In the genomic region with DNA sequence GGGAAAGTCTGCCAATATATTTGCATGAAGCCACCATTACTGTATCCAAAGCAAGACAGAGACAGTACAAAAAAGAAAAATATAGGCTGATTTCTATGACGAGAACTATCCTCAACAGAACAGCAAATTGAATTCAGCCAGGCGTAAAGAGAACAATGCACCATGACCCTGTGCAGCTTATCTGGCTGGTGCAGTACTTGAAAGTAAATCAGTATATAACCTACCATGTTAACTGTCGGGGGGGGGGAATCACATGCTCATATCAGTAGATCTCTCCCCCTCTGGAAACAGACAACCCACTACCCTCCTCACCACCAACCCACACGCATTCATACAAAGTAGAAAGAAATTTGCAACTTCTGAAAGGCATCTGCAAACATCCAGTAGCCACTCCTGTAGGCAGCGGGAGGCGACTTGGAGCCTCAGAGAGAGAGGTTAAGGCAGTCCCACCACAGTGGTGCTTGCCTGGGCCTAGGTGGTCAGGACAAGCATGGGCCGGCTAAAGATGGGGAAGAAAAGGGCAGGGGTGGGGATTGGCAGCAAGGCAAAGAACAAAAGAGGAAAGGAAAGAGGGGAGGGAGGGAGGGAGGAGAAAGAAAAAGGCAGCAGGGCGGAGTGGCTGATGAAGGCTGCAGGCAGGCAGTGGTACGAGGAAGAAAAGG, we compare ENCODE assay signal across 18 mouse cellular contexts. TPM values are rescaled to one million over a fixed set of nuclear protein-coding genes. Genes with fewer than 3 reads are reported as not detected.
DNase-seq lines count a peak whose midpoint lies in the region; ATAC-seq and TF ChIP-seq lines count a peak whose summit lies in the region.
"Had no signal": no experiment of that assay in that cellular context is flagged by ENCODE, and none has a peak within 500 bp of the region (broad histone marks: within the 10 kb centered on the region; RNA-seq: fewer than 3 reads in every experiment).

No protein-coding gene starts in this region.

- H3K36me3 ChIP-seq in MEL (ENCODE audit: control insufficient read depth in 1 of 2, insufficient read depth in 2 of 2, low read length in 2 of 2) = peaks cover 0 to 18% of the 10 kb centered on the region in 2 experiments
- peaks cover 26% of the 10 kb centered on the region for H3K36me3 ChIP-seq in forebrain, embryonic 13.5 days (ENCODE audit: poor library complexity, severe bottlenecking)
- peaks cover 13% of the 10 kb centered on the region for H3K36me3 ChIP-seq in hindbrain, embryonic 15.5 days
- peaks cover 5% of the 10 kb centered on the region; the same call in 1 of the 2 replicates for H3K36me3 ChIP-seq in midbrain, embryonic 16.5 days (ENCODE audit: control insufficient read depth, insufficient read depth, low read length)

- H3K4me2 ChIP-seq in forebrain, embryonic 13.5 days = no peak overlapping the region
- H3K4me2 ChIP-seq in hindbrain, embryonic 15.5 days = no peak overlapping the region
- H3K4me2 ChIP-seq in midbrain, embryonic 16.5 days (ENCODE audit: low read length) = no peak overlapping the region
- H3K4me2 ChIP-seq: embryonic facial prominence, embryonic 12.5 days; heart, embryonic 12.5 days; liver, embryonic 13.5 days had no signal

- TF ChIP-seq RAD21 in MEL (IDR thresholded peaks at IDR 0.05; ENCODE audit: low read depth, low read length) = no peak

- DNase-seq in MEL (ENCODE audit: low read depth, low spot score) = peak; percentile 75
- no peak for DNase-seq in gastrocnemius, postnatal 10 days
- DNase-seq in adrenal gland, adult 2 months = no peak
- no peak for DNase-seq in gastrocnemius, adult 18-20 months (ENCODE audit: low spot score)
- DNase-seq: cerebellum, postnatal 25 days; gastrocnemius, postnatal 36 days; heart, postnatal 36 days; kidney, adult 11 months; liver, embryonic 13.5 days; thymus, adult 2 months had no signal

- TF ChIP-seq EP300 in MEL (IDR thresholded peaks at IDR 0.05; ENCODE audit: low read depth in 1 of 2, low read length in 2 of 2) = peak; percentile 82 to 88

- no peaks in the 10 kb centered on the region for H3K79me2 ChIP-seq in MEL (ENCODE audit: control insufficient read depth, insufficient read depth, low read length, poor library complexity)

- peak overlapping the region; percentile 31; the same call in 1 of the 2 replicates for H3K27ac ChIP-seq in MEL (ENCODE audit: control insufficient read depth, low read depth, low read length)
- no peak overlapping the region for H3K27ac ChIP-seq in forebrain, embryonic 13.5 days
- peak overlapping the region; percentile 65 for H3K27ac ChIP-seq in hindbrain, embryonic 15.5 days (replicated peaks)
- peak overlapping the region; percentile 60; the same call in 1 of the 2 replicates for H3K27ac ChIP-seq in midbrain, embryonic 16.5 days (ENCODE audit: low read length)
- H3K27ac ChIP-seq: embryonic facial prominence, embryonic 12.5 days; liver, embryonic 13.5 days had no signal

- no peak overlapping the region for H3K9ac ChIP-seq in MEL (ENCODE audit: control insufficient read depth, low read depth, low read length, poor library complexity, severe bottlenecking)
- no peak overlapping the region for H3K9ac ChIP-seq in forebrain, embryonic 13.5 days
- H3K9ac ChIP-seq in hindbrain, embryonic 15.5 days = no peak overlapping the region
- H3K9ac ChIP-seq in midbrain, embryonic 16.5 days (ENCODE audit: low read depth, low read length) = no peak overlapping the region
- H3K9ac ChIP-seq: embryonic facial prominence, embryonic 12.5 days; heart, embryonic 12.5 days; liver, embryonic 13.5 days had no signal

- 25% methylated on average over 9 of the region's 9 CpGs for WGBS in forebrain, embryonic 13.5 days
- WGBS in hindbrain, embryonic 15.5 days = 26% methylated on average over 9 of the region's 9 CpGs
- WGBS in midbrain, embryonic 16.5 days = 25% methylated on average over 9 of the region's 9 CpGs

- ATAC-seq in forebrain, embryonic 13.5 days = 0 out of 2 replicates have a peak, but pooled peaks have one; percentile 43
- no peak for ATAC-seq in hindbrain, embryonic 15.5 days (ENCODE audit: low FRiP score, low read depth)
- ATAC-seq in midbrain, embryonic 16.5 days = peak; percentile 64; the same call in 1 of the 2 replicates

- no peaks in the 10 kb centered on the region for H3K27me3 ChIP-seq in MEL (ENCODE audit: control insufficient read depth in 1 of 2, insufficient read depth in 2 of 2, low read length in 2 of 2)
- no peaks in the 10 kb centered on the region for H3K27me3 ChIP-seq in forebrain, embryonic 13.5 days
- no peaks in the 10 kb centered on the region for H3K27me3 ChIP-seq in hindbrain, embryonic 15.5 days
- no peaks in the 10 kb centered on the region for H3K27me3 ChIP-seq in midbrain, embryonic 16.5 days (ENCODE audit: control insufficient read depth, insufficient read depth, low read depth, low read length)
- H3K27me3 ChIP-seq: embryonic facial prominence, embryonic 12.5 days; heart, embryonic 12.5 days; liver, embryonic 13.5 days had no signal

- no peak for TF ChIP-seq POLR2A in MEL (IDR thresholded peaks at IDR 0.05; ENCODE audit: control insufficient read depth in 1 of 2, insufficient read depth in 1 of 2, low read depth in 1 of 2, low read length in 2 of 2, poor library complexity in 1 of 2)

- TF ChIP-seq CTCF in MEL (IDR thresholded peaks at IDR 0.05 in 2 of 3, conservative IDR thresholded peaks at IDR 0.05 in 1 of 3; ENCODE audit: control insufficient read depth in 1 of 3, insufficient read depth in 1 of 3, low read depth in 2 of 3, low read length in 3 of 3, poor library complexity in 1 of 3, severe bottlenecking in 1 of 3) = no peak

- no peaks in the 10 kb centered on the region for H3K9me3 ChIP-seq in MEL (replicated peaks; ENCODE audit: insufficient read depth, low read length)
- 0 out of 2 replicates have a peak, but pooled peaks cover under 1% of the 10 kb centered on the region for H3K9me3 ChIP-seq in forebrain, embryonic 13.5 days (replicated peaks)
- no peaks in the 10 kb centered on the region for H3K9me3 ChIP-seq in hindbrain, embryonic 15.5 days
- no peaks in the 10 kb centered on the region for H3K9me3 ChIP-seq in midbrain, embryonic 16.5 days (replicated peaks; ENCODE audit: control insufficient read depth, low read length, poor library complexity, severe bottlenecking)
- H3K9me3 ChIP-seq: embryonic facial prominence, embryonic 12.5 days; heart, embryonic 12.5 days; limb, embryonic 10.5 days; liver, embryonic 13.5 days had no signal

- H3K4me1 ChIP-seq in MEL (ENCODE audit: control insufficient read depth in 1 of 2, insufficient read depth in 2 of 2, low read length in 2 of 2) = peaks cover 13 to 15% of the 10 kb centered on the region in 2 experiments
- H3K4me1 ChIP-seq in forebrain, embryonic 13.5 days = peaks cover 21% of the 10 kb centered on the region
- peaks cover 26% of the 10 kb centered on the region for H3K4me1 ChIP-seq in hindbrain, embryonic 15.5 days (replicated peaks)
- peaks cover 23% of the 10 kb centered on the region for H3K4me1 ChIP-seq in midbrain, embryonic 16.5 days (ENCODE audit: control insufficient read depth, insufficient read depth, low read length)
- H3K4me1 ChIP-seq: heart, embryonic 12.5 days; liver, embryonic 13.5 days had no signal

- H3K4me3 ChIP-seq in MEL (ENCODE audit: control insufficient read depth in 1 of 2, insufficient read depth in 1 of 2, low read depth in 2 of 2, low read length in 2 of 2) = no peak overlapping the region
- H3K4me3 ChIP-seq in forebrain, embryonic 13.5 days = no peak overlapping the region
- no peak overlapping the region for H3K4me3 ChIP-seq in hindbrain, embryonic 15.5 days
- no peak overlapping the region for H3K4me3 ChIP-seq in midbrain, embryonic 16.5 days (ENCODE audit: low read depth, low read length)
- H3K4me3 ChIP-seq: embryonic facial prominence, embryonic 12.5 days; heart, embryonic 12.5 days; limb, embryonic 10.5 days; liver, embryonic 13.5 days had no signal

TF ChIP-seq in MEL, 35 proteins besides CTCF, POLR2A, EP300 and RAD21 (continues in another document):
- TF ChIP-seq ZC3H11A (IDR thresholded peaks at IDR 0.05; ENCODE audit: low read depth, low read length) (no peak), MAFK (IDR thresholded peaks at IDR 0.05; ENCODE audit: borderline replicate concordance, low read depth, low read length) (no peak), ETS1 (IDR thresholded peaks at IDR 0.05; ENCODE audit: low read depth, low read length) (peak; percentile 71; the same call in 1 of the 2 replicates), SMC3 (IDR thresholded peaks at IDR 0.05; ENCODE audit: low read depth, low read length) (no peak), MYC (IDR thresholded peaks at IDR 0.05; ENCODE audit: low read depth, low read length) (0 out of 2 replicates have a peak, but pooled peaks have one; percentile 36), CHD1 (IDR thresholded peaks at IDR 0.05; ENCODE audit: low read depth, low read length) (no peak), MAZ (IDR thresholded peaks at IDR 0.05; ENCODE audit: low read depth, low read length) (peak; percentile 62), ELF1 (IDR thresholded peaks at IDR 0.05; ENCODE audit: low read depth, low read length) (no peak), E2F4 (IDR thresholded peaks at IDR 0.05; ENCODE audit: borderline replicate concordance, low read depth, low read length) (no peak), CHD2 (IDR thresholded peaks at IDR 0.05; ENCODE audit: low read length) (no peak; the same call in 1 of the 2 replicates), GABPA (IDR thresholded peaks at IDR 0.05; ENCODE audit: low read depth, low read length) (no peak), MEF2A (IDR thresholded peaks at IDR 0.05; ENCODE audit: extremely low read depth, insufficient replicate concordance, low read depth, low read length, poor library complexity, severe bottlenecking) (no peak), SIN3A (IDR thresholded peaks at IDR 0.05; ENCODE audit: low read length) (peak; percentile 42; the same call in 1 of the 2 replicates), UBTF (IDR thresholded peaks at IDR 0.05; ENCODE audit: borderline replicate concordance, insufficient read depth, low read depth, low read length) (no peak), ZNF384 (IDR thresholded peaks at IDR 0.05; ENCODE audit: low read depth, low read length) (no peak), ZKSCAN1 (IDR thresholded peaks at IDR 0.05; ENCODE audit: low read depth, low read length) (no peak), USF2 (IDR thresholded peaks at IDR 0.05; ENCODE audit: borderline replicate concordance in 1 of 2, insufficient read depth in 1 of 2, low read depth in 1 of 2, low read length in 2 of 2) (no peak)

RNA-seq across cellular contexts. Expression of a gene that starts 33.5 kb away (rescaled TPM):
- total RNA-seq in MEL (2012; rRNA removed) = not detected in 2 replicates
- not detected for polyA plus RNA-seq in MEL (2012; ENCODE audit: insufficient read depth in 1 of 2, insufficient read length in 2 of 2, low read depth in 1 of 2, low replicate concordance in 2 of 2, missing spikeins in 1 of 2)
- 0.33 TPM in 1 of 2 replicates, not detected in the other for polyA plus RNA-seq in forebrain, embryonic 13.5 days (2015; fragmentation: Nextera tagmentation; extraction: Ambion mirVana)
- polyA plus RNA-seq in hindbrain, embryonic 15.5 days (2015; fragmentation: Nextera tagmentation; extraction: Ambion mirVana) = 0.38 and 0.43 TPM in 2 replicates
- polyA plus RNA-seq in midbrain, embryonic 16.5 days (2015; fragmentation: Nextera tagmentation; extraction: Ambion mirVana) = 0.27 and 0.48 TPM in 2 replicates
- total RNA-seq in gastrocnemius, postnatal 10 days (2021) = 100 to 1,000 TPM; 457 to 476 TPM
- total RNA-seq in adrenal gland, adult 2 months (2021) = not detected
- polyA plus RNA-seq in adrenal gland, adult 2 months (2012; rRNA removed) = 0.08 TPM in 2 replicates
- total RNA-seq in gastrocnemius, adult 18-20 months (2021) = 100 to 1,000 TPM; 326 to 377 TPM
- total RNA-seq: heart, postnatal 36 days; megakaryocyte-erythroid progenitor cell, adult 5-6 weeks had no signal
- polyA plus RNA-seq: heart, embryonic 12.5 days; limb, embryonic 10.5 days; stomach, embryonic 14.5 days had no signal
